Mouse (Mus musculus): ENCODE results near the gene Exoc2. TPM values are rescaled to one million over a fixed set of nuclear protein-coding genes. Genes with fewer than 3 reads are reported as not detected.

Gene Exoc2
- polyA plus RNA-seq, 1 experiment from 2014 or later: 44.5 TPM

DNA sequence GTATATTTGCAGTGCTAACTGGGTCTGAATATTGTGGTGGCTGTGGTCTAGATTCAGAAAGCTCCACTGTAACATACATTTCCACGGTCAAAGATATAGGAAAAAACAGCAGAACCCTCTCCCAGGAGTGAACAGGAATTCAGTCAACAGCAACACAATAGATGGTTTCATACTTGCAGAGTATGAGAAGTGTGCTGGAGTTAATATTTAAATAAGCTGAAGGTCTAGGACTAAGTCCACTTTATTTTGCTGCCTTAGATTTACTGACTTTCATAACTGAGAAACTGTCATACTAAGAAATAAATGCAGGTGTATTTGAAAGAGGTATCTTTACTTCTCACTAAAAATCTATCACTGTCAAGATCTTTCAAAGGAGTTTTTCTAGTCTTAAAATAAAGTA is 137.6 kb downstream of the Exoc2 start:
- H3K27ac ChIP-seq (replicated peaks): no peak overlapping the region
- no peaks in the 10 kb centered on the region for H3K9me3 ChIP-seq (replicated peaks)
- peaks cover 16% of the 10 kb centered on the region for H3K36me3 ChIP-seq
- no peak overlapping the region for H3K4me2 ChIP-seq
- H3K27me3 ChIP-seq (replicated peaks): no peaks in the 10 kb centered on the region
- WGBS: 88% methylated on average over 1 of the region's 1 CpGs
- no peak overlapping the region for H3K9ac ChIP-seq (replicated peaks)
- H3K4me3 ChIP-seq (replicated peaks): no peak overlapping the region
- no peaks in the 10 kb centered on the region for H3K4me1 ChIP-seq
- no peak for ATAC-seq (ENCODE audit: low FRiP score)

GRCm38 (mm10) chr13:30834859-30835258 is 139.0 kb downstream of the Exoc2 start:
- Histone ChIP-seq H3K36me3 (peaks cover 16% of the 10 kb centered on the region), H3K27me3 (replicated peaks) (no peaks in the 10 kb centered on the region), H3K4me3 (replicated peaks) (no peak overlapping the region), H3K4me2 (no peak overlapping the region), H3K9ac (replicated peaks) (no peak overlapping the region), H3K27ac (replicated peaks) (no peak overlapping the region), H3K9me3 (replicated peaks) (no peaks in the 10 kb centered on the region), H3K4me1 (no peaks in the 10 kb centered on the region)
- WGBS: 93% methylated on average over 9 of the region's 9 CpGs
- no peak for ATAC-seq (ENCODE audit: low FRiP score)

DNA sequence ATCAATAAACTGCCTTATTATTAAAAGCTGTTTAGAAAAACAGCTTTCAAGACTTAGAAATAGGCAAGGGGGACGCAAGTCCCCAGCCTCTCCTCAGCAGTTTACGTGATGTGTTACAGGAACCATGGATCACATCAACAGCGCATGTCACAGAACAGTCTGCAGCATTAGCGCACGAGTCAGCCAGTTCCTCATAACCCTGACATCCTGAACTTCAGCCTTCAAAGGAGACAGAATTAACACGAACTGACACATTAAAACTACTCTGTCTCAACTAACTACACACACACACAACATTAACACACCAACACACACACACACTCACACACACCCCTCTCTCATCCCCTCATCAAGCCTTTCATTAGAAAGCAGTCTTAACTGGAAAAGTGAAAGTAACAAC is 139.5 kb downstream of the Exoc2 start:
- 87% methylated on average over 6 of the region's 6 CpGs for WGBS
- H3K4me3 ChIP-seq (replicated peaks): no peak overlapping the region
- H3K4me2 ChIP-seq: no peak overlapping the region
- H3K9ac ChIP-seq (replicated peaks): no peak overlapping the region
- no peaks in the 10 kb centered on the region for H3K27me3 ChIP-seq (replicated peaks)
- no peaks in the 10 kb centered on the region for H3K4me1 ChIP-seq
- no peaks in the 10 kb centered on the region for H3K9me3 ChIP-seq (replicated peaks)
- no peak overlapping the region for H3K27ac ChIP-seq (replicated peaks)
- H3K36me3 ChIP-seq: peaks cover 11% of the 10 kb centered on the region; the same call in 1 of the 2 replicates
- no peak for ATAC-seq (ENCODE audit: low FRiP score)

GRCm38 (mm10) chr13:30833476-30834149 is 140.3 kb downstream of the Exoc2 start:
- no peaks in the 10 kb centered on the region for H3K9me3 ChIP-seq (replicated peaks)
- no peak overlapping the region for H3K9ac ChIP-seq (replicated peaks)
- no peak overlapping the region for H3K4me3 ChIP-seq (replicated peaks)
- no peaks in the 10 kb centered on the region for H3K4me1 ChIP-seq
- 85% methylated on average over 6 of the region's 6 CpGs for WGBS
- no peak for ATAC-seq (ENCODE audit: low FRiP score)
- H3K27me3 ChIP-seq (replicated peaks): no peaks in the 10 kb centered on the region
- H3K27ac ChIP-seq (replicated peaks): no peak overlapping the region
- H3K36me3 ChIP-seq: peaks cover 7% of the 10 kb centered on the region; the same call in 1 of the 2 replicates
- H3K4me2 ChIP-seq: no peak overlapping the region

- no peak overlapping the region for H3K4me2 ChIP-seq
- H3K36me3 ChIP-seq: no peaks in the 10 kb centered on the region
- H3K9me3 ChIP-seq (replicated peaks): no peaks in the 10 kb centered on the region
- WGBS: 83% methylated on average over 6 of the region's 6 CpGs
- no peak overlapping the region for H3K9ac ChIP-seq (replicated peaks)
- H3K4me3 ChIP-seq (replicated peaks): no peak overlapping the region
- no peak overlapping the region for H3K27ac ChIP-seq (replicated peaks)
- no peaks in the 10 kb centered on the region for H3K27me3 ChIP-seq (replicated peaks)
- no peaks in the 10 kb centered on the region for H3K4me1 ChIP-seq
- ATAC-seq (ENCODE audit: low FRiP score): no peak
Measured at GRCm38 (mm10) chr13:30831369-30831768, 142.5 kb downstream of the Exoc2 start.

GRCm38 (mm10) chr13:30826511-30826910 is 147.4 kb downstream of the Exoc2 start:
- H3K9ac ChIP-seq (replicated peaks): no peak overlapping the region
- H3K4me3 ChIP-seq (replicated peaks): no peak overlapping the region
- H3K27ac ChIP-seq (replicated peaks): no peak overlapping the region
- no peaks in the 10 kb centered on the region for H3K27me3 ChIP-seq (replicated peaks)
- H3K4me2 ChIP-seq: no peak overlapping the region
- peaks cover 16% of the 10 kb centered on the region for H3K36me3 ChIP-seq
- no peak for ATAC-seq (ENCODE audit: low FRiP score)
- no peaks in the 10 kb centered on the region for H3K4me1 ChIP-seq
- H3K9me3 ChIP-seq (replicated peaks): no peaks in the 10 kb centered on the region
- WGBS: 94% methylated on average over 7 of the region's 7 CpGs

GRCm38 (mm10) chr13:30824903-30825302 is 149.0 kb downstream of the Exoc2 start:
- H3K4me1 ChIP-seq: no peaks in the 10 kb centered on the region
- H3K27me3 ChIP-seq (replicated peaks): no peaks in the 10 kb centered on the region
- WGBS: 89% methylated on average over 3 of the region's 3 CpGs
- H3K9ac ChIP-seq (replicated peaks): no peak overlapping the region
- H3K9me3 ChIP-seq (replicated peaks): no peaks in the 10 kb centered on the region
- no peak overlapping the region for H3K4me2 ChIP-seq
- peaks cover 28% of the 10 kb centered on the region for H3K36me3 ChIP-seq
- H3K27ac ChIP-seq (replicated peaks): no peak overlapping the region
- H3K4me3 ChIP-seq (replicated peaks): no peak overlapping the region
- ATAC-seq (ENCODE audit: low FRiP score): no peak

DNA sequence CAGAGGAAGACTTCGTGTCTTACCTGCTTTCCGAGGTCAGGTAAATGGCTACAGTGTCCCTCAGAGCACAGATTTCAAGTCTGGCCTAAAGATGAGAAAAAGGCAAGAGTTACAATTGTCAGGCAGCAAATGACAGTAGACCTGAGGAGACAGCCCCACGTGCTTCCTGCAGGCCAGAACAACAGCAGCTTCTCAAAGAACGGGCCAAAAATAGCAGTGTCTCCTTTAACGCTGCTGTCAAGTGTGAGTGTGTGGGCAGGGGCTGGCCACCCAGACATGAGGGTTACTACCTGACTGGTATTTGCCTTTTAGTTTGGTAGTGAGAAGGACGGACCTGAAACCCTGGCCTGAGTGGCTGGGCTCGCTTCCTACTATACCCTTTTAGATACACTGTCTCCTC is 153.3 kb downstream of the Exoc2 start:
- Histone ChIP-seq H3K4me1 (no peaks in the 10 kb centered on the region), H3K27me3 (replicated peaks) (no peaks in the 10 kb centered on the region), H3K4me2 (no peak overlapping the region), H3K9me3 (replicated peaks) (no peaks in the 10 kb centered on the region), H3K27ac (replicated peaks) (no peak overlapping the region), H3K9ac (replicated peaks) (no peak overlapping the region), H3K36me3 (peaks cover 43% of the 10 kb centered on the region), H3K4me3 (replicated peaks) (no peak overlapping the region)
- WGBS: 90% methylated on average over 7 of the region's 7 CpGs
- ATAC-seq (ENCODE audit: low FRiP score): no peak

- no peaks in the 10 kb centered on the region for H3K9me3 ChIP-seq (replicated peaks)
- H3K4me3 ChIP-seq (replicated peaks): no peak overlapping the region
- no peak overlapping the region for H3K9ac ChIP-seq (replicated peaks)
- H3K27ac ChIP-seq (replicated peaks): no peak overlapping the region
- no peak for ATAC-seq (ENCODE audit: low FRiP score)
- no peaks in the 10 kb centered on the region for H3K27me3 ChIP-seq (replicated peaks)
- H3K4me1 ChIP-seq: no peaks in the 10 kb centered on the region
- WGBS: 95% methylated on average over 2 of the region's 2 CpGs
- no peak overlapping the region for H3K4me2 ChIP-seq
- peaks cover 49% of the 10 kb centered on the region for H3K36me3 ChIP-seq
Measured at GRCm38 (mm10) chr13:30819891-30820290, 154.0 kb downstream of the Exoc2 start.

DNA sequence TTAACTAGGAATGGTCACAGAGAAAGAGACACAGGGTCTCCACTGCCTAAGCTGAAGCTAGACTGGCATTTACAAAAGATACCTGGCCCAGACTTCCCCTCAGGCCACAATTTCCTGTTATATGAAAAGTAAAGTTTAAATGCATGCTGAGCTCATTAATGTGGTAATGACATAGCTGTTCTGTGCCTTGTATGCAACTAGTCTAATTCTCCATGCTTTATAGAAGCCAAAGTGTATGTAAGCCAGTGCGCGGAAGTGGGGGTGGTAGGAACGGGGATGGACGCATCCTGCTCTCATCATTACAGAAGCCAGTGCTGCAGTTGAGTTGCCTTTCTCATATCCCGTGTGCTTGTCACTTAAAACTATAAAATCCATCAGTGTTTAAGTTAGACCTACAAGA is 156.5 kb downstream of the Exoc2 start:
- H3K36me3 ChIP-seq: peaks cover 52% of the 10 kb centered on the region

GRCm38 (mm10) chr13:30814256-30814655 is 159.6 kb downstream of the Exoc2 start:
- Histone ChIP-seq H3K9ac (replicated peaks) (no peak overlapping the region), H3K27ac (replicated peaks) (no peak overlapping the region), H3K9me3 (replicated peaks) (no peaks in the 10 kb centered on the region), H3K4me3 (replicated peaks) (no peak overlapping the region), H3K36me3 (peaks cover 30% of the 10 kb centered on the region), H3K4me2 (no peak overlapping the region), H3K4me1 (no peaks in the 10 kb centered on the region), H3K27me3 (replicated peaks) (no peaks in the 10 kb centered on the region)
- no peak for ATAC-seq (ENCODE audit: low FRiP score)
- 92% methylated on average over 5 of the region's 5 CpGs for WGBS

More for the DNA sequence above, 156.5 kb downstream of the Exoc2 start:
- H3K4me2 ChIP-seq: no peak overlapping the region
- H3K9ac ChIP-seq (replicated peaks): no peak overlapping the region
- H3K4me3 ChIP-seq (replicated peaks): no peak overlapping the region
- 96% methylated on average over 5 of the region's 5 CpGs for WGBS
- ATAC-seq (ENCODE audit: low FRiP score): no peak
- H3K27ac ChIP-seq (replicated peaks): no peak overlapping the region
- H3K4me1 ChIP-seq: no peaks in the 10 kb centered on the region
- H3K27me3 ChIP-seq (replicated peaks): no peaks in the 10 kb centered on the region
- H3K9me3 ChIP-seq (replicated peaks): no peaks in the 10 kb centered on the region

DNA sequence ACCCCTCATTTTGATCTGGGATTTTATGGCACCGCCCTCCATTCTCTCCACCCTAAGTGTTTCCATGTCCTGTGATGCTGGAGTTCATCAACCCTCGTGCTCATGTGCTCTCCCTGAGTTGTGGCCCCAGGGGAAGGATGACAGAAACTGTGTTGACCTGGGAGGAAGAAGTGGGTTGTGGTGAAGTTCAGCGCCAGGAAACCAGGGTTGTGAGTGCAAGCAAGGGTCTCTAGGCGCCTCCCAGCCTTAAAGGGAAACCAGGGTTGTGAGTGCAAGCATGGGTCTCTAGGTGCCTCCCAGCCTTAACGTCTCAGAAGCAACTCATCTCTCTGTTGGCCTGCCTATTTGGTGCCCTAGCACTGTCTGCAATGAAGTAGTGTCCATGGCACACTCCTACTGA is 160.4 kb downstream of the Exoc2 start:
- Histone ChIP-seq H3K9ac (replicated peaks) (no peak overlapping the region), H3K9me3 (replicated peaks) (no peaks in the 10 kb centered on the region), H3K4me1 (no peaks in the 10 kb centered on the region), H3K27me3 (replicated peaks) (no peaks in the 10 kb centered on the region), H3K4me3 (replicated peaks) (no peak overlapping the region), H3K27ac (replicated peaks) (no peak overlapping the region), H3K36me3 (peaks cover 26% of the 10 kb centered on the region), H3K4me2 (no peak overlapping the region)
- no peak for ATAC-seq (ENCODE audit: low FRiP score)
- WGBS: 83% methylated on average over 5 of the region's 5 CpGs
